Mouse (Mus musculus) intestine, embryonic 16.5 days (tissue): ENCODE measurements around the gene Mospd3. TPM values are rescaled to one million over a fixed set of nuclear protein-coding genes. Genes with fewer than 3 reads are reported as not detected.
A peak's percentile ranks its signal among the peaks of the same experiment; 100 is the strongest.

ENCODE experiments used
- ATAC-seq: fragments of 200-750 bp; cut with Nextera tagmentation; 2 replicates; pipeline ENCODE4 v1.8.0; 2017; ENCODE audit warnings: moderate TSS enrichment, moderate library complexity
- H3K27ac ChIP-seq: fragments of 300-500 bp; sonication (generic); 2 replicates; pipeline ENCODE4 v1.5.1; 2014; ENCODE audit warnings: mild to moderate bottlenecking, low read length
- H3K27me3 ChIP-seq: fragments of 300-500 bp; sonication (generic); replicated peaks from 2 replicates; pipeline ENCODE4 v1.6.1; 2014; ENCODE audit warnings: low read length, control low read depth, mixed read lengths; ENCODE audit not compliant: control insufficient read depth, insufficient read depth
- H3K36me3 ChIP-seq: fragments of 300-500 bp; sonication (generic); 2 replicates; pipeline ENCODE4 v1.6.1; 2014; ENCODE audit warnings: low read length, control low read depth; ENCODE audit not compliant: control insufficient read depth, insufficient read depth
- H3K4me1 ChIP-seq: fragments of 300-500 bp; sonication (generic); 2 replicates; pipeline ENCODE4 v1.6.1; 2014; ENCODE audit warnings: low read length, control low read depth, mixed read lengths; ENCODE audit not compliant: control insufficient read depth, insufficient read depth
- H3K4me2 ChIP-seq: fragments of 300-500 bp; sonication (generic); 2 replicates; pipeline ENCODE4 v1.6.1; 2014; ENCODE audit warnings: low read depth, low read length, control low read depth
- H3K4me3 ChIP-seq: fragments of 300-500 bp; sonication (generic); 2 replicates; pipeline ENCODE4 v1.5.1; 2014; ENCODE audit warnings: mild to moderate bottlenecking, low read length
- H3K9ac ChIP-seq: fragments of 300-500 bp; sonication (generic); 2 replicates; pipeline ENCODE4 v1.6.1; 2014; ENCODE audit warnings: low read depth, low read length
- H3K9me3 ChIP-seq: fragments of 300-500 bp; sonication (generic); 2 replicates; pipeline ENCODE4 v1.6.1; 2016; ENCODE audit warnings: low read length, control low read depth; ENCODE audit not compliant: control insufficient read depth
- WGBS: fragments of 180-500 bp; shearing (Covaris S2); extraction: QIAGEN DNeasy Blood & Tissue Kit; methylation state at CpG from one replicate; pipeline ENCODE4 v1.1.7; 2014; 5-methylcytosine and 5-hydroxymethylcytosine counted together
- polyA plus RNA-seq: library from polyadenylated mRNA; unstranded; fragments of >200 nt; fragmentation: Nextera tagmentation; extraction: Ambion mirVana; gene quantifications from 2 replicates; pipeline ENCODE4 v1.2.1, GENCODE M21; 2015

The Mospd3 gene
- polyA plus RNA-seq, 1 experiment from 2014 or later: 25.2 TPM

- Histone ChIP-seq H3K9me3 (no peaks in the 10 kb centered on the region), H3K4me1 (peaks cover 12% of the 10 kb centered on the region), H3K4me2 (no peak overlapping the region), H3K9ac (no peak overlapping the region), H3K36me3 (no peaks in the 10 kb centered on the region), H3K27ac (no peak overlapping the region), H3K27me3 (no peaks in the 10 kb centered on the region), H3K4me3 (no peak overlapping the region)
- WGBS: 74% methylated on average over 7 of the region's 7 CpGs
- ATAC-seq: no peak
Measured at GRCm38 (mm10) chr5:137595921-137596320, 4.9 kb downstream of the Mospd3 start.

GRCm38 (mm10) chr5:137590507-137590906, 10.4 kb downstream of the Mospd3 start:
- Histone ChIP-seq H3K4me2 (no peak overlapping the region), H3K4me1 (no peaks in the 10 kb centered on the region), H3K27ac (no peak overlapping the region), H3K9ac (no peak overlapping the region), H3K27me3 (no peaks in the 10 kb centered on the region), H3K36me3 (no peaks in the 10 kb centered on the region), H3K4me3 (no peak overlapping the region), H3K9me3 (no peaks in the 10 kb centered on the region; the same call in 1 of the 2 replicates)
- no peak for ATAC-seq
- WGBS: 71% methylated on average over 5 of the region's 5 CpGs

GRCm38 (mm10) chr5:137584976-137585375, 15.9 kb downstream of the Mospd3 start:
- no peak overlapping the region for H3K4me2 ChIP-seq
- WGBS: 34% methylated on average over 8 of the region's 8 CpGs

GRCm38 (mm10) chr5:137583670-137584169, 17.1 kb downstream of the Mospd3 start:
- WGBS: 14% methylated on average over 27 of the region's 27 CpGs
- peak overlapping the region; percentile 47 for H3K4me3 ChIP-seq
- H3K9me3 ChIP-seq: no peaks in the 10 kb centered on the region; the same call in 1 of the 2 replicates
- peaks cover 7% of the 10 kb centered on the region; the same call in 1 of the 2 replicates for H3K27me3 ChIP-seq
- H3K36me3 ChIP-seq: no peaks in the 10 kb centered on the region
- peak overlapping the region; percentile 64 for H3K9ac ChIP-seq
- H3K27ac ChIP-seq: no peak overlapping the region
- H3K4me1 ChIP-seq: peaks cover 8% of the 10 kb centered on the region; the same call in 1 of the 2 replicates
- peak overlapping the region; percentile 60 for H3K4me2 ChIP-seq
- peak; percentile 65; the same call in 1 of the 2 replicates for ATAC-seq

More at GRCm38 (mm10) chr5:137584976-137585375, 15.9 kb downstream of the Mospd3 start:
- no peak for ATAC-seq
- no peaks in the 10 kb centered on the region; the same call in 1 of the 2 replicates for H3K9me3 ChIP-seq
- peaks cover 7% of the 10 kb centered on the region; the same call in 1 of the 2 replicates for H3K27me3 ChIP-seq
- H3K9ac ChIP-seq: no peak overlapping the region
- H3K36me3 ChIP-seq: no peaks in the 10 kb centered on the region
- H3K27ac ChIP-seq: no peak overlapping the region
- H3K4me3 ChIP-seq: no peak overlapping the region
- H3K4me1 ChIP-seq: peaks cover 8% of the 10 kb centered on the region; the same call in 1 of the 2 replicates

- Histone ChIP-seq H3K27ac (no peak overlapping the region), H3K9me3 (no peaks in the 10 kb centered on the region; the same call in 1 of the 2 replicates), H3K36me3 (no peaks in the 10 kb centered on the region), H3K9ac (no peak overlapping the region), H3K4me3 (no peak overlapping the region), H3K4me2 (no peak overlapping the region), H3K4me1 (peaks cover 8% of the 10 kb centered on the region; the same call in 1 of the 2 replicates), H3K27me3 (peaks cover 7% of the 10 kb centered on the region; the same call in 1 of the 2 replicates)
- WGBS: 33% methylated on average over 8 of the region's 8 CpGs
- ATAC-seq: no peak
Measured at GRCm38 (mm10) chr5:137582702-137583101, 18.2 kb downstream of the Mospd3 start.

- Histone ChIP-seq H3K4me2 (no peak overlapping the region), H3K4me1 (peaks cover 8% of the 10 kb centered on the region; the same call in 1 of the 2 replicates), H3K27ac (no peak overlapping the region), H3K27me3 (peaks cover 7% of the 10 kb centered on the region; the same call in 1 of the 2 replicates), H3K9me3 (no peaks in the 10 kb centered on the region), H3K4me3 (no peak overlapping the region), H3K9ac (no peak overlapping the region), H3K36me3 (no peaks in the 10 kb centered on the region)
- ATAC-seq: no peak
- WGBS: 81% methylated on average over 6 of the region's 6 CpGs
Measured at GRCm38 (mm10) chr5:137580246-137580645, 20.6 kb downstream of the Mospd3 start.

GRCm38 (mm10) chr5:137574470-137574901, 26.4 kb downstream of the Mospd3 start:
- Histone ChIP-seq H3K4me1 (peaks cover 11% of the 10 kb centered on the region), H3K27ac (no peak overlapping the region), H3K27me3 (0 out of 2 replicates have a peak, but pooled peaks cover 9% of the 10 kb centered on the region), H3K4me3 (peak overlapping the region; percentile 36), H3K9me3 (no peaks in the 10 kb centered on the region), H3K4me2 (peak overlapping the region; percentile 50), H3K36me3 (no peaks in the 10 kb centered on the region), H3K9ac (peak overlapping the region; percentile 54; the same call in 1 of the 2 replicates)
- 5% methylated on average over 27 of the region's 27 CpGs for WGBS
- ATAC-seq: 0 out of 2 replicates have a peak, but pooled peaks have one; percentile 38

- Histone ChIP-seq H3K9ac (no peak overlapping the region), H3K4me1 (peaks cover 14% of the 10 kb centered on the region), H3K4me3 (no peak overlapping the region), H3K4me2 (no peak overlapping the region), H3K27me3 (0 out of 2 replicates have a peak, but pooled peaks cover 9% of the 10 kb centered on the region), H3K36me3 (no peaks in the 10 kb centered on the region), H3K9me3 (no peaks in the 10 kb centered on the region), H3K27ac (no peak overlapping the region)
- ATAC-seq: peak; percentile 53; the same call in 1 of the 2 replicates
- WGBS: 75% methylated on average over 17 of the region's 17 CpGs
Measured at GRCm38 (mm10) chr5:137570691-137571586, 29.9 kb downstream of the Mospd3 start.

GRCm38 (mm10) chr5:137570181-137570580, 30.7 kb downstream of the Mospd3 start:
- H3K27ac ChIP-seq: no peak overlapping the region
- H3K9me3 ChIP-seq: no peaks in the 10 kb centered on the region
- ATAC-seq: no peak
- 0 out of 2 replicates have a peak, but pooled peaks cover 9% of the 10 kb centered on the region for H3K27me3 ChIP-seq
- no peak overlapping the region for H3K4me3 ChIP-seq
- WGBS: 55% methylated on average over 7 of the region's 7 CpGs
- no peak overlapping the region for H3K9ac ChIP-seq
- no peaks in the 10 kb centered on the region for H3K36me3 ChIP-seq
- H3K4me2 ChIP-seq: no peak overlapping the region
- peaks cover 14% of the 10 kb centered on the region for H3K4me1 ChIP-seq
